Mouse (Mus musculus): ENCODE data around the gene Tmem115. TPM values are rescaled to one million over a fixed set of nuclear protein-coding genes. Genes with fewer than 3 reads are reported as not detected.
A peak's percentile ranks its signal among the peaks of the same experiment; 100 is the strongest.

Tmem115 gene
- polyA plus RNA-seq, 1 experiment from 2014 or later, result 48.1 TPM

DNA sequence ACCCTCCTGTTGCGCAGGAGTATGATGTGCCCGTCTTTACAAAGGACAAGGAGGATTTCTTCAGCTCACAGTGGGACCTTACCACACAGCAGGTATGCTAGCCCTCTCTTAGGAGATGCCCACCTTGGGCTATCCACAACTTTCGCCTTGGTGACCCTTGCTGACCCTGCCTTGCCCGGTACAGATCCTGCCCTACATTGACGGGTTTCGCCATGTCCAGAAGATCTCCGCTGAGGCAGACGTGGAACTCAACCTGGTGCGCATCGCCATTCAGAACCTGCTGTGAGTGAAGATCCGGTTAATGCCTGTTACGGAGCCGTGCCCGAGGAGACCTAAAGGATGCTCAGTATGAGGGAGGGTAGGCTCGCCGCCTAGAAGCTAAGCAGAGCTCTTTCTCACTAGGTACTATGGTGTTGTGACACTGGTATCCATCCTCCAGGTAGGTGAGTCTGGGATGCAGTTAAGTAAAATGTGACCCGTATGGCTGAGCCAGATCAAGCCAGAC, 10.5 kb downstream of the Tmem115 start:
- Histone ChIP-seq H3K9ac (no peak overlapping the region), H3K27ac (no peak overlapping the region), H3K36me3 (peaks cover 28% of the 10 kb centered on the region), H3K9me3 (replicated peaks) (no peaks in the 10 kb centered on the region), H3K4me3 (no peak overlapping the region), H3K4me2 (replicated peaks) (no peak overlapping the region), H3K27me3 (peaks cover 10% of the 10 kb centered on the region), H3K4me1 (peaks cover 43% of the 10 kb centered on the region)
- no peak for ATAC-seq (ENCODE audit: low FRiP score)
- WGBS, result 93% methylated on average over 17 of the region's 17 CpGs

DNA sequence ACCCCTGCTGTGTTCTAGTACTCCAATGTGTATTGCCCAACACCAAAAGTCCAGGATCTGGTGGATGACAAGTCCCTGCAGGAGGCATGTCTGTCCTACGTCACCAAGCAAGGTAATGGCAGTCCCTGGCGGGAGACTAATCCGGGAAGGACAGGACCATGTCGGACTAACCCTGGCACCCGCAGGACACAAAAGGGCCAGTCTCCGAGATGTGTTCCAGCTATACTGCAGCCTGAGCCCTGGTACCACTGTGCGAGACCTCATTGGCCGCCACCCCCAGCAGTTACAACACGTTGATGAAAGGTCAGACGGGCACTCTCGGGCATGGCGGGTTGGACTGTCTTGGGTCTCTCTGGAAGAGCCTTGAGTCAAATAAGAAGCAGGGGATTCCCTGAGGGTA, 11.0 kb downstream of the Tmem115 start:
- Histone ChIP-seq H3K4me1 (peaks cover 43% of the 10 kb centered on the region), H3K27me3 (peaks cover 14% of the 10 kb centered on the region), H3K9me3 (replicated peaks) (no peaks in the 10 kb centered on the region), H3K36me3 (peaks cover 24% of the 10 kb centered on the region), H3K27ac (no peak overlapping the region), H3K4me2 (replicated peaks) (no peak overlapping the region), H3K4me3 (no peak overlapping the region), H3K9ac (no peak overlapping the region)
- 94% methylated on average over 12 of the region's 12 CpGs for WGBS
- no peak for ATAC-seq (ENCODE audit: low FRiP score)

- no peak for ATAC-seq (ENCODE audit: low FRiP score)
- 86% methylated on average over 10 of the region's 10 CpGs for WGBS
- Histone ChIP-seq H3K9me3 (replicated peaks) (no peaks in the 10 kb centered on the region), H3K4me3 (no peak overlapping the region), H3K9ac (no peak overlapping the region; the same call in 1 of the 2 replicates), H3K36me3 (peaks cover 20% of the 10 kb centered on the region), H3K27me3 (peaks cover 19% of the 10 kb centered on the region), H3K4me1 (peaks cover 43% of the 10 kb centered on the region), H3K27ac (no peak overlapping the region), H3K4me2 (replicated peaks) (no peak overlapping the region)
Observed at GRCm38 (mm10) chr9:107545199-107545598, 11.5 kb downstream of the Tmem115 start.

- WGBS, result 3% methylated on average over 3 of the region's 3 CpGs
- Histone ChIP-seq H3K27me3 (peaks cover 23% of the 10 kb centered on the region), H3K36me3 (peaks cover 20% of the 10 kb centered on the region), H3K9ac (no peak overlapping the region), H3K4me1 (peaks cover 43% of the 10 kb centered on the region), H3K4me2 (replicated peaks) (no peak overlapping the region), H3K4me3 (no peak overlapping the region), H3K27ac (no peak overlapping the region), H3K9me3 (replicated peaks) (no peaks in the 10 kb centered on the region)
- ATAC-seq (ENCODE audit: low FRiP score), result no peak
Observed at GRCm38 (mm10) chr9:107545602-107546001, 11.9 kb downstream of the Tmem115 start.

- peak; percentile 66 for ATAC-seq (ENCODE audit: low FRiP score)
- Histone ChIP-seq H3K4me2 (replicated peaks) (peak within 1 kb of the TSS; percentile 46), H3K27me3 (peaks cover 37% of the 10 kb centered on the region), H3K9ac (peak within 1 kb of the TSS; percentile 33; the same call in 1 of the 2 replicates), H3K4me3 (peak within 1 kb of the TSS; percentile 7; the same call in 1 of the 2 replicates), H3K36me3 (peaks cover 20% of the 10 kb centered on the region), H3K4me1 (peaks cover 48% of the 10 kb centered on the region), H3K27ac (peak within 1 kb of the TSS; percentile 52), H3K9me3 (replicated peaks) (no peaks in the 10 kb centered on the region)
- WGBS, result 4% methylated on average over 20 of the region's 20 CpGs
Observed at GRCm38 (mm10) chr9:107547026-107547425, 13.3 kb downstream of the Tmem115 start, which contains the start of gene Zmynd10. Zmynd10 (plus strand) TSS chr9:107547298.

DNA sequence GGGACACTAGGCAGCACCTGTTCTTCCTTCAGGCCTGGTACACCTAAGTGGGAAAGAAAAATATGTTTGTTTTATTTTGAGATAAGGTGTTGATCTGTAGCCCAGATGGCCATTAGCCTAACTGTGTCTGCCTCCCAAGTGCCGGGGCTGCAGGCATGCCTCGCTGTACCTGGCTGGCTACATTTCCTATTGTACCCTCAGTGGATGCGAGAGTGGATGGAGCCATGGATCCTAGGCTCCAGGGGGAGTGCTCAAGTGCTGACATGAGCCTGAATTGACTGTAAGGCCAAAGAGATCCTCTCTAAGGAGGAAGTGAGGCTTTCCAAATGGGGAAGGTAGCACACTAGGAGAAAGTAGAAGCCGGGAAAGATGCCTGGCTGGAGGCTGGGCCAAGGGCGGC, 14.2 kb downstream of the Tmem115 start:
- H3K36me3 ChIP-seq, result peaks cover 20% of the 10 kb centered on the region
- no peak overlapping the region for H3K9ac ChIP-seq
- no peak overlapping the region for H3K27ac ChIP-seq
- H3K9me3 ChIP-seq (replicated peaks), result no peaks in the 10 kb centered on the region
- peaks cover 46% of the 10 kb centered on the region for H3K27me3 ChIP-seq
- no peak overlapping the region for H3K4me2 ChIP-seq (replicated peaks)
- no peak overlapping the region for H3K4me3 ChIP-seq
- WGBS, result 85% methylated on average over 5 of the region's 5 CpGs
- no peak for ATAC-seq (ENCODE audit: low FRiP score)
- H3K4me1 ChIP-seq, result peaks cover 41% of the 10 kb centered on the region

GRCm38 (mm10) chr9:107548820-107549219, 15.1 kb downstream of the Tmem115 start:
- Histone ChIP-seq H3K27me3 (peaks cover 48% of the 10 kb centered on the region), H3K9ac (no peak overlapping the region), H3K27ac (no peak overlapping the region), H3K4me2 (replicated peaks) (no peak overlapping the region), H3K4me1 (peaks cover 43% of the 10 kb centered on the region), H3K4me3 (no peak overlapping the region), H3K9me3 (replicated peaks) (no peaks in the 10 kb centered on the region), H3K36me3 (peaks cover 13% of the 10 kb centered on the region)
- 87% methylated on average over 10 of the region's 10 CpGs for WGBS
- ATAC-seq (ENCODE audit: low FRiP score), result no peak

GRCm38 (mm10) chr9:107549297-107550074, 15.7 kb downstream of the Tmem115 start:
- H3K9me3 ChIP-seq (replicated peaks), result no peaks in the 10 kb centered on the region
- no peak overlapping the region for H3K4me3 ChIP-seq
- 81% methylated on average over 20 of the region's 20 CpGs for WGBS
- H3K4me2 ChIP-seq (replicated peaks), result no peak overlapping the region
- no peak overlapping the region for H3K9ac ChIP-seq
- H3K27ac ChIP-seq, result no peak overlapping the region
- peaks cover 48% of the 10 kb centered on the region for H3K27me3 ChIP-seq
- H3K4me1 ChIP-seq, result peaks cover 44% of the 10 kb centered on the region
- ATAC-seq (ENCODE audit: low FRiP score), result no peak
- H3K36me3 ChIP-seq, result peaks cover 7% of the 10 kb centered on the region

DNA sequence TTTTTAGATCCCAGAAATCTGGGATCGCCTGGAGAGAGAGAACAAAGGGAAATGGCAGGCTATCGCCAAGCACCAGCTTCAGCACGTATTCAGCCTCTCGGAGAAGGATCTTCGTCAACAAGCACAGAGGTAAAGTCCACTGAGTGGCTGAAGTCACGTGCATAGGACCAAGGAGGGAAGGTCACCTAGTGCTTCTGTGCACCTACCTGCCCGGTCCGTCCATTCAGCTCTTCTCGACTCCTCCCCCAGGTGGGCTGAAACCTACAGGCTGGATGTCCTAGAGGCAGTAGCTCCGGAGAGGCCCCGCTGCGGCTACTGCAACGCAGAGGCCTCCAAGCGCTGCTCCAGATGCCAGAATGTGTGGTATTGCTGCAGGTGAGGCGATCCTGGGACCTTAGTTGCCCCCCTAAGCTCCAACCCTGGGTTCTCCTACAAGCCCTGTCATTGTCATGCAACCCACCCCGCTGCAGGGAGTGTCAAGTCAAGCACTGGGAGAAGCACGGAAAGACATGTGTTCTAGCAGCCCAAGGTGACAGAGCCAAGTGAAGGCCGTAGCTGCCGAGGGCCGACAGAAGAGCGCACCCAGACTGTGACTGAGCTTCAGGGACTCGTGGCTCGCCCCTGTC, 16.9 kb downstream of the Tmem115 start:
- Histone ChIP-seq H3K36me3 (no peaks in the 10 kb centered on the region), H3K9ac (peak overlapping the region; percentile 51; the same call in 1 of the 2 replicates), H3K4me1 (peaks cover 49% of the 10 kb centered on the region), H3K9me3 (replicated peaks) (no peaks in the 10 kb centered on the region), H3K4me3 (peak overlapping the region; percentile 34; the same call in 1 of the 2 replicates), H3K27me3 (peaks cover 48% of the 10 kb centered on the region), H3K27ac (no peak overlapping the region), H3K4me2 (replicated peaks) (peak overlapping the region; percentile 62)
- 21% methylated on average over 23 of the region's 23 CpGs for WGBS
- ATAC-seq (ENCODE audit: low FRiP score), result no peak

GRCm38 (mm10) chr9:107551117-107551889, 17.6 kb downstream of the Tmem115 start, which contains the start of gene Rassf1:
Rassf1 (plus strand) TSS chr9:107551555.
- Histone ChIP-seq H3K9me3 (replicated peaks) (no peaks in the 10 kb centered on the region), H3K4me1 (peaks cover 49% of the 10 kb centered on the region), H3K4me3 (peak within 1 kb of the TSS; percentile 34), H3K4me2 (replicated peaks) (peak within 1 kb of the TSS; percentile 62), H3K9ac (peak within 1 kb of the TSS; percentile 51), H3K36me3 (no peaks in the 10 kb centered on the region), H3K27ac (no peak within 1 kb of the TSS), H3K27me3 (peaks cover 48% of the 10 kb centered on the region)
- ATAC-seq (ENCODE audit: low FRiP score), result no peak
- under 1% methylated on average over 63 of the region's 63 CpGs for WGBS

DNA sequence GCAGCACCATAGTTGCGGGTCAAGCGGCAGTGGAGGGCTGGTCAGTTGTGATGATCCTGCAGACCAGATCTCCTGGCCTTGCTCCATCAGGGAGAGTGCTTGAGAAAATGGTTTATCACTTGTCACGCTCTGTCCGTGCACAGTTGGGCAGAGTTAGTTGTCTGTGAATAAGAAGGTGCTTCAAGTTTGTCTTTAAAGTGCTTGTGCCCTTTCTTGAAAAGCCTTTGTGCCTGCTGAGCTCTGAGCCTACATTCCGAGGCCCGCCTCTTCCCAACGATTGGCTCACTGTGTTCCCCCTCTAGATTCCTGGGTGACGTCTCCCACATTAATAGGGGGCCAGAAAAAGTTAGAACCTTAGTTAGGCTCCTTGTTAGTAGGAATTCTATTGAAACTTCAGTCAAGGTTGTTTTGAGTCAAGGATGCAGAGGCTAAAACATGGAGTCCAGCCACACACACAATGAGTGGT, 18.2 kb downstream of the Tmem115 start:
- Histone ChIP-seq H3K4me1 (peaks cover 48% of the 10 kb centered on the region), H3K9ac (peak overlapping the region; percentile 51), H3K4me2 (replicated peaks) (peak overlapping the region; percentile 62), H3K9me3 (replicated peaks) (no peaks in the 10 kb centered on the region), H3K27me3 (peaks cover 48% of the 10 kb centered on the region), H3K4me3 (peak overlapping the region; percentile 34), H3K27ac (no peak overlapping the region), H3K36me3 (no peaks in the 10 kb centered on the region)
- 3% methylated on average over 8 of the region's 8 CpGs for WGBS
- no peak for ATAC-seq (ENCODE audit: low FRiP score)

Data from hindbrain, embryonic 12.5 days (tissue).